Mouse (Mus musculus) megakaryocyte-erythroid progenitor cell, adult 5 weeks (primary cell): ENCODE results near the gene Gm6793. TPM values are rescaled to one million over a fixed set of nuclear protein-coding genes. Genes with fewer than 3 reads are reported as not detected.

Source experiments
- polyA plus RNA-seq: library from polyadenylated mRNA; stranded (reverse); fragments of >175 nt; gene quantifications from 2 replicates; pipeline ENCODE4 v1.2.3, GENCODE M21; 2012

The Gm6793 gene
- polyA plus RNA-seq = 0.05 and 0.47 TPM in 2 replicates

GRCm38 (mm10) chr8:112014936-112015335 lies at the start of gene Gm6793:
Gm6793 (minus strand) TSS chr8:112015036.

GRCm38 (mm10) chr8:112010997-112011815 lies 3.6 kb downstream of the Gm6793 start, which contains the start of the genes Kars and Terf2ip:
Kars (minus strand) TSS chr8:112011323.
Terf2ip (plus strand) TSS chr8:112011398.

GRCm38 (mm10) chr8:111992013-111992702 lies 22.7 kb downstream of the Gm6793 start, which contains the start of gene Adat1:
Adat1 (minus strand) TSS chr8:111992302.

Other genes with a start within 250 kb of the Gm6793 start
- 18.2 and 25.7 TPM in 2 replicates for gene Cfdp1, start 160.7 kb downstream of the Gm6793 start, polyA plus RNA-seq
- 0.18 and 0.26 TPM in 2 replicates for gene Tmem170, start 138.3 kb downstream of the Gm6793 start, polyA plus RNA-seq
- not detected in 2 replicates for gene Chst5, start 104.6 kb downstream of the Gm6793 start, polyA plus RNA-seq
- 1.7 and 2.2 TPM in 2 replicates for gene Tmem231, start 81.2 kb downstream of the Gm6793 start, polyA plus RNA-seq
- gene Gabarapl2, start 74.3 kb downstream of the Gm6793 start, polyA plus RNA-seq = 3.6 and 4.2 TPM in 2 replicates
- 0.55 and 0.96 TPM in 2 replicates for gene Adat1, start 22.7 kb downstream of the Gm6793 start, polyA plus RNA-seq
- 84.0 and 86.1 TPM in 2 replicates for gene Kars, start 3.7 kb downstream of the Gm6793 start, polyA plus RNA-seq
- gene Terf2ip, start 3.6 kb downstream of the Gm6793 start, polyA plus RNA-seq = 8.1 and 10.1 TPM in 2 replicates